Mouse (Mus musculus): ENCODE results near the gene Srms.

The Srms gene

DNA sequence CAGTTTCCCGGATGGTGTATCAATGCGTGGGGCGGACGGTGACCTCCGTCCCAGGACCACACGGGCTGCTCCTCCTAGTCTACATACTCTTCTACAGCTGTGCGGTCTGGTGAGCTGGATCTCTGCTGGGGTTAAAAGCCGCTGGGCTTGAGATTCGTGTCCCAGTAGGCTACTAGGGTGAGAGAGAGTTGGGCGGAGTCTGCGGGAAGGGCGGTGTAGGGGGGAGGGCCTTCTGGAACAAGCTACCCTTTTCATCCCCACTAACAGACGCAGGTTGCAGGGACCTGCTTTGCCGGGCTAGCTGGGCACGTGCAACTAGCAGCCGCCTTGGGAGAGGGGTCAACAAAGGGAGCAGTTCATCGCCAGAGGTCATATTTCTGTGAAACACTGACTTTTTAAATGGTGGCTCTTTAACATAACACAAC, at the start of gene Srms:
Gene Srms (minus strand): TSS at position 165 of the 425 bp plus-strand sequence.
- DNase-seq (ENCODE audit: low spot score in 2 of 2) = peak in 1 of 2 experiments; percentile 40

- DNase-seq (ENCODE audit: low spot score in 2 of 2) = no peak
These were observed 40.3 kb upstream of the Srms start for GRCm38 (mm10) chr2:181253248-181253647.

DNA sequence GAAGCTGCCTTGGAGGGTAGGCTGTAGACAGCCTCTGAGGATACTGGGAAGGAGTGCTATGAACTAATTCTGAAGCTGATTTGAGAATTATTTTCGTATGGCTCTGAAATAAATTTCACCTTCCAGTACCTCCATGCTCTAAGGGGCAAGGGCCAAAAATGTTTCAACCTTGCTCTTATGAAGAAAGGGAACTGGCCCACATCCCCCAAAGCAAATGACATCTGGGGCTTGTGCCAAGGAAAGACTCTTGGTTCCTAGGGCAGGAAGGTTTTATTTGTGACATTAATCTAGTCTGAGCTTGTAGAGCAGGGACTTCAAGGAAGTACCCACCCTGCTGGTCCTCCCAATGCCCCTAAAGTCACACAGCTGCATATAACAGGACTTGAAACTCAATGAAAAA, 38.9 kb upstream of the Srms start:
- DNase-seq (ENCODE audit: low spot score in 2 of 2) = no peak

DNA sequence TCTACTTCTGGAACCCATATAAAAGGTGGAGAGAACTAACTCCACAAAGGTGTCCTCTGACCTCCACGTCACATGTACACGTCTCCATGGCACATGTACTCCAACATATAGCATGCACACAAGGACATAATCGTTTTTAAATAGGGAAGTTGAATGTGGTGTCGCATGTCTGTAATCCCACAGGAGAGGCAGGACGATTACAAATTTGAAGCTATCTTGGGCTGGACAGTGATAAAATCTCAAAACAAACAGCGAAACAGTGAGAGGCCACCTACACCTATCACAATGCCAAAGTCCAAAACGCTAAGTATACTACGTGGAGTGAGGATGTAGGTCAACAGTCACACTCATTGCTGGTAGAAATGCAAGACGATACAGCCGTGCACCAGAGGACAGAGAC, 36.2 kb upstream of the Srms start:
- DNase-seq (ENCODE audit: low spot score in 2 of 2) = no peak

DNA sequence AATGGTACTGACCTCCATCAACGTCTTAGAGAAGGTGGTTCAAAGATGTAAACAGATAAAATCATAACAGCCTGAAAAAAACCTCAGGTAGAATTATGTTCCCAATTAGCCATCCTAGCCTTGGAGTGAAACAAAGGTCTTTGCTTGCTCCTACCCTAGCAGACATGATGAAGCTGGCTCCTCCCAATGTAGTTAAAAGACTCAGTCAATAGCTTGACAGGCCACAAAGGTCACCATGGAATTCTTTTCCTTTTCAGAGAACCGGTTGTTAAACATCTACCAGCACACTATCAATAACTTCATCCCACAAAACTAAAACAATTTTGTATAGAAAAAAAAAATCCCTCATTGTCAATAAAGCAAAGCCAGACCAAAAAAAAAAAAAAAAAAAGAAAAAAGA, 32.0 kb upstream of the Srms start:
- DNase-seq (ENCODE audit: low spot score in 2 of 2) = no peak

GRCm38 (mm10) chr2:181243706-181244394, 30.9 kb upstream of the Srms start:
- DNase-seq (ENCODE audit: low spot score in 2 of 2) = no peak

DNA sequence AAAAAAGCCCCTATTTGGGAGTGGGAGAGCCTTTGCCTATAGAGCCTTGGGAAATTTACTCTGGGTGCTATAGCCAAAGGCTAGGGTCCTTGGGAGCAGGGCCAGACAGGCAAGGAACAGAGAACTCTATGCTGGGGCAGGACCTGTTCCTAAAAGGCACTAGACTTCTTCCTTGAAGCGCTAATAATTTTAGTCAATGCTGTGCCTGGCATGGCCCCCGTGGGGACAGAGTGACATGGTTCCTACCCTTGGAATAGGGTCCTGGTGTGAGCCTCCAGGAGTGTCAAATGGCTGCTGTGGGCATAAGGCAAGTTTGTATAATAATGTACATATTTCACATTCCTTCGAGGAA, 29.3 kb upstream of the Srms start:
- DNase-seq (ENCODE audit: low spot score in 2 of 2) = no peak

GRCm38 (mm10) chr2:181241602-181242313, 28.8 kb upstream of the Srms start, which contains the start of gene Helz2:
TSS of gene Helz2 (minus strand) at chr2:181242027.
- DNase-seq (ENCODE audit: low spot score in 2 of 2) = peak; percentile 34 to 39

GRCm38 (mm10) chr2:181240806-181241440, 27.9 kb upstream of the Srms start:
- no peak for DNase-seq (ENCODE audit: low spot score in 2 of 2)

GRCm38 (mm10) chr2:181239261-181239660, 26.3 kb upstream of the Srms start:
- no peak for DNase-seq (ENCODE audit: low spot score in 2 of 2)

DNA sequence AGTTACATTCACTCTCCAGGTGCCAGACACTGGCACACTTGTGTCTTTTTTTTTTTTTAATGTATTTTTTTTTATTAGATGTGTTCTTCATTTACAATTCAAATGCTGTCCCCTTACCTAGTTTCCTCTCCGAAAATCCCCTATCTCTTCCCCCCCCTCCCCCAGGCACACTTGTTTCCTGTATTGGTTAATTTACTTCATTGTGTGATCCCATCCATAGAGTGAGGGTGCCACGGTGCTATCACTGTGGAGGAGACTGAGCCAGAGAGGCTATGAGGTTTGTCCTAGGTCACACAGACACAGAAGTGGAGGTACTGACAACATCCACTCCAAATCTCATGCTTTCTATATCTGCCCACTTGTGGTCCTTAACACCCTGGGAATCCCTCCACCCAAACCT, 25.9 kb upstream of the Srms start:
- no peak for DNase-seq (ENCODE audit: low spot score in 2 of 2)

GRCm38 (mm10) chr2:181238091-181238610, 25.2 kb upstream of the Srms start:
- DNase-seq (ENCODE audit: low spot score in 2 of 2) = no peak

- DNase-seq (ENCODE audit: low spot score in 2 of 2) = no peak
These were observed 24.4 kb upstream of the Srms start for GRCm38 (mm10) chr2:181237251-181238014.

GRCm38 (mm10) chr2:181235681-181236566, 22.9 kb upstream of the Srms start:
- DNase-seq (ENCODE audit: low spot score in 2 of 2) = no peak

DNA sequence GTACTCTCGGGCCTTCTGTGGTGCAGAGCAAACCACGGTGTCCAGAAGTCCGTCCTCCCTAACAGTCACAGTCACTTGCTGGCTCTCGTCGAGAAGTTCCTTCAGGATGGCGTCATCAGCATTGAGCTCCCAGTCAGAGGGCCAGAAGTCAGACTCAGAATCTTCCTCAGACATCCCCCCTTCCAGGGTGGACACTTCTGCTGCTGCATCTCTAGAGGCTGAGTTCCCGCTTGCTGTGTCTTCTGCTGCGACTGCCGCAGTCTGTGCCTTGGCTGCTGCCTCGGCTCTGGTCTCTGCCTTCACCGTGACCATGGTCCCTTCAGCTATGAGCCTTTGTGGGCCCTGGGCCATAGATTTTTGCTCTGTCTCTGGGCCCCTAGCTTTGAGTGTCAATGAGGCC, 21.7 kb upstream of the Srms start:
- no peak for DNase-seq (ENCODE audit: low spot score in 2 of 2)

DNA sequence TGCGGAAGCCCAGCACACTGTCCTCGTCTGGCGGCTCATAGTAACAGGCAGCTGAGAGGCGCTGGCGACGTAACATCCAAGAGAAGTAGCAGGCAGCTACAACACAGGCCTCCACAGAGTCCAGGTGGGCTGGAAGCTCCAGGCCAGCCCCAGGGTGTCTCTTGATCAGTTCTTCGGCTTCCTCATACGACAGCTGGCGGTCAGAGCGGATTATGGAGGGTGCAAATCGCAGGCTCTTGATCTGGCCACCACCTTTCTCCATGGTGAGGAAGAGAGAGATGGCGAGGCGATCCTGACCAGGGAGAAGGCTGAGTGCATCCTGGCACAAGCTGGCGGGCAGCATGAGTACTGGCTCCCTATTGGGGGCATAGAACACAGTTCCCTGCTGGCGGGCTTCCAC, 20.5 kb upstream of the Srms start:
- no peak for DNase-seq (ENCODE audit: low spot score in 2 of 2)

DNA sequence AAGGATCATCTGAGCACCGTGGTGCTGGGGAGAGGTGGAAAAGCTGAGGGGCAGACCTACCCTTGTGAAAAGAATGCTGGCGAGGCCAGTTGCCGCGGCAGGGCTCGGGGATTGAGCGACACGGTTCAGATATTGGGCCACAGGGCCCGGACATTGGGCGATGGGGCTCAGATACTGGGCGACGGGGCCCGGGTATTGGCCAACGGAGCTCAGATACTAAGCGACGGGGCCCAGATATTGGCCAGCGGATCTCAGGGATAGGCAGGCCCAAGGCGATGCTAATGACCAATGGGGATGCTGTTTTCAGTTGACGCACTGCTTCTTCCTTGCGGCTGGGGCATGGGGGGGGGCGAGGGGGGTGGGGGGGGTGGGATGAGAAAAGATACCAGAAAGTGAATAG, 18.2 kb upstream of the Srms start:
- DNase-seq (ENCODE audit: low spot score in 2 of 2) = no peak

- no peak for DNase-seq (ENCODE audit: low spot score in 2 of 2)
These were observed 15.3 kb upstream of the Srms start for GRCm38 (mm10) chr2:181228335-181228734.

GRCm38 (mm10) chr2:181227122-181227521, 14.1 kb upstream of the Srms start:
- DNase-seq (ENCODE audit: low spot score in 2 of 2) = no peak

DNA sequence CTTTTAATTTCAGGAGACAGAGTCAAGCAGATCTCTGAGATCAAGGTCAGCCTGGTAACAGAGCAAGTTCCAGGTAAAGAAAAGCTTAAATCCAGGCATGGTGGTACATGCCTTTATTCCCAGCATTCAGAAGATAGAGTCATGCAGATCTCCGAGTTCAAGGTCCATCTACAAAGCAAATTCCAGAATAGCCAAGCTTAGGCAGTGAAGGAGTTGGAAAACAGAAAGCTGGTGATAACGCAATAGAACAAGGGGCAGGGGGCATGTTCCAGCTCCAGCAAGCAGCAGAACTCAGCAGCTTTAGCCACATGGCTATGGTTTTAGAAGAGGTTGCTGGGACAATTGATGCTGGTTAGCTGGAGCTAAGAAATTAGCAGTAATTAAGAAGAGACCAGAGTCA, 12.0 kb upstream of the Srms start:
- DNase-seq (ENCODE audit: low spot score in 2 of 2) = no peak

DNA sequence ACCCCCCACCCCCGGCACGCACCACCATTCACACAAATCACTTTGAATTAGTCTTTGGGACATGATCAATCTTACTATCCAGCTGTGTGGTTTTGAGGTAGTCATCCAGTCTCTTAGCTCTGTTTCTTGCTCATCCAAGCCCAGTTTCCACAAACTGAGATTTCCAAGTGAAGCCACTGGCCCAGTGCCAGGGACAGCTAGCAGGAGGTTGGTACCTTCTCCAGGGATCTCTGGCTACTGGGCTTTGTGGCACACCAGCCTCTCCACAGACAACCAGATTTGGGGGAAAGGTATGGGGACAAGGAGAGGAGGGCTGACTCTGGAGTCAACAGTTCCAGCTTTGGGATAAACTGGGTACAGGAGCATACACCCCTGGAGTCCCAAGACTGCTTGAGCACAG, 7.4 kb upstream of the Srms start:
- no peak for DNase-seq (ENCODE audit: low spot score in 2 of 2)
